Mouse (Mus musculus) c-Kit-positive CD71-positive TER-119-negative erythroid progenitor cells, embryonic 14.5 days (primary cell): ENCODE results near the gene Tom1l1.
A peak's percentile ranks its signal among the peaks of the same experiment; 100 is the strongest.

Experiments
- DNase-seq: peaks from one replicate; pipeline ENCODE4 v3.0.0-alpha.2; 2013; ENCODE audit warnings: low read depth

Gene Tom1l1

GRCm38 (mm10) chr11:90667325-90667724 lies 20.8 kb downstream of the Tom1l1 start:
- DNase-seq, result no peak

- no peak for DNase-seq
These were observed 21.2 kb downstream of the Tom1l1 start for GRCm38 (mm10) chr11:90666916-90667315.

- no peak for DNase-seq
These were observed 21.9 kb downstream of the Tom1l1 start for GRCm38 (mm10) chr11:90666144-90666757.

GRCm38 (mm10) chr11:90665161-90665560 lies 23.0 kb downstream of the Tom1l1 start:
- DNase-seq, result no peak

- DNase-seq, result peak; percentile 80
These were observed 23.7 kb downstream of the Tom1l1 start for GRCm38 (mm10) chr11:90664345-90664986.

GRCm38 (mm10) chr11:90663618-90664297 lies 24.4 kb downstream of the Tom1l1 start:
- no peak for DNase-seq

GRCm38 (mm10) chr11:90663052-90663451 lies 25.1 kb downstream of the Tom1l1 start:
- DNase-seq, result peak; percentile 71

GRCm38 (mm10) chr11:90660662-90661061 lies 27.5 kb downstream of the Tom1l1 start:
- no peak for DNase-seq

GRCm38 (mm10) chr11:90657527-90657926 lies 30.6 kb downstream of the Tom1l1 start:
- DNase-seq, result no peak

- DNase-seq, result no peak
These were observed 35.6 kb downstream of the Tom1l1 start for GRCm38 (mm10) chr11:90652603-90653002.

- DNase-seq, result no peak
These were observed 37.8 kb downstream of the Tom1l1 start for GRCm38 (mm10) chr11:90650231-90650885.

- no peak for DNase-seq
These were observed 38.4 kb downstream of the Tom1l1 start for GRCm38 (mm10) chr11:90649777-90650176.

GRCm38 (mm10) chr11:90638312-90638830 lies 49.8 kb downstream of the Tom1l1 start:
- peak; percentile 30 for DNase-seq

GRCm38 (mm10) chr11:90637440-90638311 lies 50.5 kb downstream of the Tom1l1 start, which contains the start of the genes Stxbp4 and Cox11:
Gene Stxbp4, minus strand, starts transcription at chr11:90638084.
Gene Cox11, plus strand, starts transcription at chr11:90638173.
- DNase-seq, result peak; percentile 89

- DNase-seq, result no peak
These were observed 53.5 kb downstream of the Tom1l1 start for GRCm38 (mm10) chr11:90634661-90635060.

- no peak for DNase-seq
These were observed 55.7 kb downstream of the Tom1l1 start for GRCm38 (mm10) chr11:90632480-90632879.

GRCm38 (mm10) chr11:90627751-90628150 lies 60.4 kb downstream of the Tom1l1 start:
- DNase-seq, result no peak

GRCm38 (mm10) chr11:90625174-90625573 lies 63.0 kb downstream of the Tom1l1 start:
- DNase-seq, result no peak

- DNase-seq, result peak; percentile 44
These were observed 64.7 kb downstream of the Tom1l1 start for GRCm38 (mm10) chr11:90623477-90623876.

GRCm38 (mm10) chr11:90622500-90622899 lies 65.7 kb downstream of the Tom1l1 start:
- no peak for DNase-seq

- DNase-seq, result no peak
These were observed 66.1 kb downstream of the Tom1l1 start for GRCm38 (mm10) chr11:90622044-90622443.
